Mouse (Mus musculus) neural tube, embryonic 15.5 days (tissue): ENCODE data around the gene Zfp667. TPM values are rescaled to one million over a fixed set of nuclear protein-coding genes. Genes with fewer than 3 reads are reported as not detected.
"Not testable (repeated sequence)": the region's sequence is repeated elsewhere in the genome, so short reads cannot be mapped to it uniquely, and the experiment has no call there.

Source experiments
- ATAC-seq: fragments of 200-750 bp; cut with Nextera tagmentation; 2 replicates; pipeline ENCODE4 v1.8.0; 2017; ENCODE audit warnings: mild to moderate bottlenecking, moderate TSS enrichment, moderate library complexity; ENCODE audit not compliant: low FRiP score
- H3K27ac ChIP-seq: fragments of 300-500 bp; sonication (generic); replicated peaks from 2 replicates; pipeline ENCODE4 v1.5.1; 2015; ENCODE audit warnings: mild to moderate bottlenecking, inconsistent platforms
- H3K27me3 ChIP-seq: fragments of 300-500 bp; sonication (generic); replicated peaks from 2 replicates; pipeline ENCODE4 v1.6.1; 2015; ENCODE audit warnings: inconsistent platforms
- H3K36me3 ChIP-seq: fragments of 300-500 bp; sonication (generic); 2 replicates; pipeline ENCODE4 v1.6.1; 2015; ENCODE audit warnings: inconsistent platforms
- H3K4me1 ChIP-seq: fragments of 300-500 bp; sonication (generic); 2 replicates; pipeline ENCODE4 v1.6.1; 2015; ENCODE audit warnings: inconsistent platforms
- H3K4me2 ChIP-seq: fragments of 300-500 bp; sonication (generic); 2 replicates; pipeline ENCODE4 v1.6.1; 2015; ENCODE audit warnings: inconsistent platforms, mild to moderate bottlenecking, moderate library complexity
- H3K4me3 ChIP-seq: fragments of 300-500 bp; sonication (generic); replicated peaks from 2 replicates; pipeline ENCODE4 v1.5.1; 2015; ENCODE audit warnings: mild to moderate bottlenecking, inconsistent platforms
- H3K9ac ChIP-seq: fragments of 300-500 bp; sonication (generic); replicated peaks from 2 replicates; pipeline ENCODE4 v1.6.1; 2015; ENCODE audit warnings: mild to moderate bottlenecking, inconsistent platforms
- H3K9me3 ChIP-seq: fragments of 300-500 bp; sonication (generic); replicated peaks from 2 replicates; pipeline ENCODE4 v1.6.1; 2016; ENCODE audit warnings: inconsistent platforms
- WGBS: fragments of 180-500 bp; shearing (Covaris S2); methylation state at CpG from one replicate; pipeline ENCODE4 v1.1.7; 2015; ENCODE audit warnings: mixed read lengths; 5-methylcytosine and 5-hydroxymethylcytosine counted together
- polyA plus RNA-seq: library from polyadenylated mRNA; unstranded; fragments of >200 nt; fragmentation: Nextera tagmentation; extraction: Ambion mirVana; gene quantifications from 2 replicates; pipeline ENCODE4 v1.2.1, GENCODE M21; 2015

The Zfp667 gene
- polyA plus RNA-seq, 1 experiment from 2014 or later, result 16.2 TPM

DNA sequence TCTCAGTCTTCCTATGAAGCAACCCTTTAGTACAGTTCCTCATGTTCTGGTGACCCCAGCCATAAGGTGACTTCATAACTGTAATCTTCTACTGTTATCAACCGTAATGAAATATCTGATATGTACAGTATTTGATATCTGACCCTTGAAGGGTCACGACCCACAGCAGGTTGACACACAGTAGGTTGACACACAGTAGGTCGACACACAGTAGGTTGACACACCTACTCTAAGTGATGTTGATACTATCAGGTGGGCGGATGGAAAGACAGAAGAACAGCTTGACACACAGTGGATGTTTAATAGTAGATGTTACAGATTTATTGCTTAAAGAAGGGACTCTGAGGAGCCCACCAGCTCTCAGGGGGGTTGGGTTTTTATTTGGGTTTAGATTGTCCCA, 23.4 kb upstream of the Zfp667 start:
- Histone ChIP-seq H3K9me3 (no peaks in the 10 kb centered on the region; the same call in 1 of the 2 replicates), H3K36me3 (no peaks in the 10 kb centered on the region), H3K4me2 (no peak overlapping the region), H3K27ac (no peak overlapping the region), H3K4me3 (no peak overlapping the region), H3K27me3 (no peaks in the 10 kb centered on the region), H3K4me1 (no peaks in the 10 kb centered on the region), H3K9ac (no peak overlapping the region)
- 87% methylated on average over 4 of the region's 4 CpGs for WGBS
- no peak for ATAC-seq

DNA sequence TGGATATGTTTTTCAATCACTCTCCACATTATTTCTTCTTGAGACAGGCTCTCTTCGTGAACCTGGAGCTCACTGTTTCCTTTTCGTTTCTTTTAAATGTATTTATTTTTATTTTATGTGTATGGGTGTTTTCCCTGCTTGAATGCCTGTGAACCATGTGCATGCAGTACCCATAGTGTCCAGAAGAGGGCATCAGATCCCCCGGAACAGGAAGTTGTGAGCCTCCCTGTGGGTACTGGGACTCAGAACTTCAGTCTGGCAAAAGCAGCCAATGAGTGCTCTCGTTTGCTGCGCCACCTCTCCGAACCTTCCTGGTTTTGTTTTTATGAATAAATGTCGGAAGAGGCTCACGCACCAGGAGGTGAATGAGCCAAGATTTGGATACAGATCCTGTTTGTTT, 20.7 kb upstream of the Zfp667 start:
- Histone ChIP-seq H3K9me3 (no peaks in the 10 kb centered on the region; the same call in 1 of the 2 replicates), H3K4me1 (no peaks in the 10 kb centered on the region), H3K9ac (no peak overlapping the region), H3K4me3 (no peak overlapping the region), H3K27me3 (no peaks in the 10 kb centered on the region), H3K27ac (no peak overlapping the region), H3K36me3 (no peaks in the 10 kb centered on the region), H3K4me2 (no peak overlapping the region)
- ATAC-seq, result no peak
- whole genome bisulfite sequencing, result 77% methylated on average over 8 of the region's 8 CpGs

DNA sequence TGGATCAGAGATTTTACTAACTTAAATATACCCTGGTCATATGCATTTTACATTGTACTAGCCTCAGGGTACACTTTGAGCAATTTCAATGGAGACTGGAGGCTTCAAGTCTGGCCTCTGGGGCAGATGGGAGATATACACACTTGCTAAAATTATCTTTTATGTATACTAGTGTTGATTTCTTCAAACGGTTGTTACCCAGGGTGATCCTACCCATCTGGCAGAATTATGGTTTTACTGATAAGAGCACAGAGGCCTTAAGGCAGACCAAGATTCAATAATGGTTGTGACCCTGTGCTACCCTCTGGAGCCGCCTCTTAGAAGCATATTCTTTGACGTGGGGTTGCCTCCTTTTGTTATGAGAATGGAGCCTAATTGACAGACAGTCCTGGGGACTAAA, 8.5 kb upstream of the Zfp667 start:
- Histone ChIP-seq H3K36me3 (no peaks in the 10 kb centered on the region), H3K9me3 (no peaks in the 10 kb centered on the region), H3K9ac (no peak overlapping the region), H3K4me3 (no peak overlapping the region), H3K27me3 (no peaks in the 10 kb centered on the region), H3K4me2 (no peak overlapping the region), H3K27ac (no peak overlapping the region), H3K4me1 (no peaks in the 10 kb centered on the region)
- no peak for ATAC-seq
- 53% methylated on average over 3 of the region's 3 CpGs for WGBS

DNA sequence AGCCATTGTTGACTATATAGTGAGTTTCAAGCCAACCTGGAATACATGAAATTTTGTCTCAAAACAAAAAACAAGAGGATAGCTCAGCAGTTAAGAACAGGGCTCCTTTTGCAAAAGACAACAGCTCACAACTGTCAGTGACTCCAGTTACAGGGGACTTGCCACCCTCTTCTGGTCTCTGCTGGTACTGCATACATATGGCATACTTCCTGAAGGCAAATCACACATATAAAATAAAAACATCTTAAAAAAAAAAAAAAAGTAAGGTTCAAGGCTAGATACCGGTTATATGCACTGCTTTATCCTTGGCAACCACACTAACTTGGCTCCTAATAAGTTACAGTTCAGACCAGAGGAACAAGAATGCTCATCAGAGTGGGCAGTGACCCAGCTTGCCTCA, 3.6 kb upstream of the Zfp667 start:
- peak overlapping the region; percentile 61 for H3K9ac ChIP-seq
- no peaks in the 10 kb centered on the region for H3K9me3 ChIP-seq
- WGBS, result 0% methylated on average over 1 of the region's 1 CpGs
- no peak for ATAC-seq
- H3K4me1 ChIP-seq, result peaks cover 20% of the 10 kb centered on the region
- H3K27ac ChIP-seq, result peak overlapping the region; percentile 96
- peak overlapping the region; percentile 59 for H3K4me3 ChIP-seq
- H3K36me3 ChIP-seq, result no peaks in the 10 kb centered on the region
- H3K27me3 ChIP-seq, result no peaks in the 10 kb centered on the region
- peak overlapping the region; percentile 65 for H3K4me2 ChIP-seq

DNA sequence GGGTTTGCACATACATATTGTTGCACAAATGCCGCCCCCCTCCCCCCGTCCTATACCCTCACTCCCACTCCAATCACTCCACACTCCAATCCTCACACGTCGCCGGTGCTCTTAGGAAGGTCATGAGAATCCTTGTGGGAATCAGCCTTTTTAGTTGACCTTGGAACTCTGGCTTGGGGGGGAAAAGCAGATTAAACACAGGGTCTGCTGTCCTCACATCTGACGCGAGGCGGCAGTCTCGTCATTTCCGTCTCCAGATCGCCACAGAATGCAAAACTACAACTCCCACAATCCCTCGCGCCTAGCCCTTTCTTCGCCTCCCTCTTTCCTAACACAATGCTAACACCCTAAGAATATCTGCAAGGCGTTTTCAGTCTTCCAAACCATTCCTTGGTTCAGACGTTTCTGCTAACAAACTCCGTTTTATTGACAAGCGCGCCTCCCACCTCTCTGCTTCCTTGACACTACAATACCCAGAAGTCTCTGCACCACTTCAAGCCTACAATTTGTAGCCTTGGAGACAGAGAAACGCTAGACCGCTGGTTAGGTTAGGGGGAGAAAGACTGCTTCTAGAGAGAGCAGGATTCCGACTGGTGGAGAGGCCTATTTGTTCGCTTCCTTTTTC, 2.8 kb upstream of the Zfp667 start:
- WGBS, result 3% methylated on average over 23 of the region's 23 CpGs

DNA sequence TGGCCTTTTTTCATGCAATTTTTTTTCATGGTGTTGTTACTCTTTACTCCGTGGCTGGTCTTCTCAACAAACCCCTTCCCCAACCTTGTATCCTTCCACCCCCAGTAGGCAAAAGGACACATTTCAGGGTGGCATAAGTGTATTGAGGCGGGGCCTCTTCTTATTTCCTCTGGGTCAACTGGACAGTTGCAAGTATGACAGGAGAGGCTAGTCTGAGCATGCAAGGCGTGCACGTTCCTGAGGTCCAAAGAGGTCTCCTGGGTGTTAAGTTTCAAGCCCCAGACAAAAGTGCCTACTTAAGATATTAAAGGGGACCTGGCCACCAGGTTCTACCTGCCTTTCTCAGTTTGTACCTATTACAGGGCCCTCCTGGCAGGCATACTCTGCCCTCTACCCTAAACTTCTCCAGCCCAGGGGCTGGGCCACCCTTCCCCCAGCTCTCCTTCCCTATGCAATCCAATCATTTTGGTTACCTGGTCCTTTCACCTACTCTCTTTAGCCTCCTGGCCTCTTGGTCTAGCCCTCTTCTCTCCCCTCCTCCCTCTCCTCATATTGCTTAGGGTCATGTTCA, 1.9 kb upstream of the Zfp667 start:
- ATAC-seq, result no peak
- peaks cover 34% of the 10 kb centered on the region for H3K4me1 ChIP-seq
- peak overlapping the region; percentile 65; the same call in 1 of the 2 replicates for H3K4me2 ChIP-seq
- H3K36me3 ChIP-seq, result 0 out of 2 replicates have a peak, but pooled peaks cover under 1% of the 10 kb centered on the region
- H3K4me3 ChIP-seq, result peak overlapping the region; percentile 59; the same call in 1 of the 2 replicates
- no peak overlapping the region for H3K9ac ChIP-seq
- H3K27ac ChIP-seq, result peak overlapping the region; percentile 96
- 93% methylated on average over 4 of the region's 4 CpGs for WGBS
- H3K27me3 ChIP-seq, result no peaks in the 10 kb centered on the region
- H3K9me3 ChIP-seq, result no peaks in the 10 kb centered on the region

More for the DNA sequence above, 2.8 kb upstream of the Zfp667 start:
- no peaks in the 10 kb centered on the region for H3K36me3 ChIP-seq
- H3K9ac ChIP-seq, result peak overlapping the region; percentile 61
- H3K27me3 ChIP-seq, result no peaks in the 10 kb centered on the region
- H3K4me3 ChIP-seq, result peak overlapping the region; percentile 59
- ATAC-seq, result peak; percentile 73
- H3K27ac ChIP-seq, result peak overlapping the region; percentile 96
- peaks cover 28% of the 10 kb centered on the region for H3K4me1 ChIP-seq
- peak overlapping the region; percentile 65 for H3K4me2 ChIP-seq
- H3K9me3 ChIP-seq, result no peaks in the 10 kb centered on the region

DNA sequence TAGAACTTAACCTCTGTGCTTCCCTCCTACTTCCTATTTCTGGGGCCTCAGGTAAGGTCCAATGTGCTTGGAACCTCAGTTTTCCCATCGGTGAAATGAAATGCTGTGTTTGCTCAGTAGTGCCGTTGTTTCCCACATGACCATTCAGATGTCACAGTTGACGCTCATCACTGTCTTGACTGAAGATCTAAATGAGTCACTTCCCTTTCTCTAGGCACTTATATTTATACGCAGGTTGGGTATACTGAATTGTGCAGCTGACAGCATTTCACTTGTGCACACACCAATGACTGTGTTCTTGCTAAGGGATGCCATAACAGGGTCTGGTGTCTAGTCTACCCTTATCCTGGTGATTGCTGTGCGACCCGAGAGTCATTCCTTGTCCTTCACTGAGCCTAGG, 1.0 kb upstream of the Zfp667 start:
- peaks cover 34% of the 10 kb centered on the region for H3K4me1 ChIP-seq
- no peaks in the 10 kb centered on the region for H3K9me3 ChIP-seq
- no peaks in the 10 kb centered on the region for H3K27me3 ChIP-seq
- H3K27ac ChIP-seq, result peak overlapping the region; percentile 81; the same call in 1 of the 2 replicates
- no peak for ATAC-seq
- peak overlapping the region; percentile 68 for H3K4me2 ChIP-seq
- H3K9ac ChIP-seq, result no peak overlapping the region
- H3K36me3 ChIP-seq, result peaks cover 5% of the 10 kb centered on the region; the same call in 1 of the 2 replicates
- peak overlapping the region; percentile 54 for H3K4me3 ChIP-seq
- 89% methylated on average over 6 of the region's 6 CpGs for WGBS

DNA sequence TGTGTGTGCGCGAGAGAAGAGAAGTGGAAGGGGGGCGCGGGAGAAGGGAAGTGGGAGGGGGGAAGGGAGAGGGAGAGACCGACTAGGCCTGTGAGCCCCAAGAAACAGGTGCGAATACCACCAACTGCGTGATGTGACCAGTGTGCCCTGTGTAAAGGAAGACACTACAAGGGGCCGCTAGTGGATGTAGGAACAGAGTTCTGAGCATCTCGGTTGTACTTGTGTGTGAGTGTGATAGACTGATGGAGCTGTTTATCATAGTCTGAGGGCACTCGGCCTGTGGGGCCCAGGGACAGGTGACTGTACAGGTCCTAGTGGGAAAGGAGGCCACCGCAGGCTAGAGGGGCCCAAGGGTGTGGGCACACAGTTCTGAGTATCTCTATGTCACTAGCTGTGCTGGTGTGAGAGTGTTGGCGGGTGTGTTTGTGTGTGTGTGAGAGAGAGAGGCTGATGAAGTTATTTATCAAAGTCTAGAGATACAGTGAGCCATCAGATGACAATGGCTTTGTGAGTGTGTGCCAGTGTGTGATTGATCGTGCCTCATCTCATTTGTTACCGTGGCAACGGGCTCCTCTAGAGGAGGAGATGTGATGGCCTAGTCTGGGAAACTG, 647 bp downstream of the Zfp667 start:
- no peaks in the 10 kb centered on the region for H3K27me3 ChIP-seq
- peak overlapping the region; percentile 68 for H3K4me2 ChIP-seq
- peaks cover 15% of the 10 kb centered on the region for H3K36me3 ChIP-seq
- H3K9me3 ChIP-seq, result no peaks in the 10 kb centered on the region
- H3K9ac ChIP-seq, result peak overlapping the region; percentile 54
- peak; percentile 18 for ATAC-seq
- H3K4me1 ChIP-seq, result peaks cover 34% of the 10 kb centered on the region
- peak overlapping the region; percentile 54 for H3K4me3 ChIP-seq
- H3K27ac ChIP-seq, result peak overlapping the region; percentile 81
- WGBS, result 13% methylated on average over 15 of the region's 15 CpGs

DNA sequence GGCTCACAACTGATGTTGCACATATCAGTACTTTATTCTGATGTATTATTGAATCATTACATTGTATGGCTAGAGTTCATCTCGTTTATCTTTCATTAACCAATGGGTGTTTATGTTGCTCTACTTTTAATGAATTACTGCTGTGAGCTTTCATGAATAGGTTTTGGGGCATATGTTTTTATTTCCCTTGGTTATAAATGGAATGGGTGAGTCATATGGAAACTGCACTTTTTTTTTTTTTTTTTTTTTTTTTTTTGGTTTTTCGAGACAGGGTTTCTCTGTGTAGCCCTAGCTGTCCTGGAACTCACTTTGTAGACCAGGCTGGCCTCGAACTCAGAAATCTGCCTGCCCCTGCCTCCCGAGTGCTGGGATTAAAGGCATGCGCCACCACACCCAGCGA, 4.7 kb downstream of the Zfp667 start:
- not testable (repeated sequence) for H3K9ac ChIP-seq, H3K27me3 ChIP-seq, H3K9me3 ChIP-seq, H3K27ac ChIP-seq, H3K4me2 ChIP-seq, H3K4me3 ChIP-seq, ATAC-seq
- Histone ChIP-seq H3K4me1 (peaks cover 24% of the 10 kb centered on the region), H3K36me3 (peaks cover 53% of the 10 kb centered on the region)
- 93% methylated on average over 5 of the region's 6 CpGs for WGBS

DNA sequence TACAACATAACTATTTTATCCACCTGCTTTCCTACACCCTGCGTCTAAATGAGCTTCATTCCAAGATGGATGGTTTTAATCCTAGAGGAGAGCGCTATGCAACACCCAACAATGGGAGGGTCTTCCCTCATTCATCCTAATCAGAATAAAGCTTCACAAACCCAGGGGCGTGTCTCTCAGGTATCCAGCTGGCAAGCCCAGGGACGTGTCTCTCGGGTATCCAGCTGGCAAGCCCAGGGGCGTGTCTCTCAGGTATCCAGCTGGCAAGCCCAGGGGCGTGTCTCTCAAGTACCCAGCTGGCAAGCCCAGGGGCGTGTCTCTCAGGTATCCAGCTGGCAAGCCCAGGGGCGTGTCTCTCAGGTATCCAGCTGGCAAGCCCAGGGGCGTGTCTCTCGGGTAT, 14.4 kb downstream of the Zfp667 start:
- peaks cover 79% of the 10 kb centered on the region for H3K36me3 ChIP-seq
- not testable (repeated sequence) for H3K9ac ChIP-seq

DNA sequence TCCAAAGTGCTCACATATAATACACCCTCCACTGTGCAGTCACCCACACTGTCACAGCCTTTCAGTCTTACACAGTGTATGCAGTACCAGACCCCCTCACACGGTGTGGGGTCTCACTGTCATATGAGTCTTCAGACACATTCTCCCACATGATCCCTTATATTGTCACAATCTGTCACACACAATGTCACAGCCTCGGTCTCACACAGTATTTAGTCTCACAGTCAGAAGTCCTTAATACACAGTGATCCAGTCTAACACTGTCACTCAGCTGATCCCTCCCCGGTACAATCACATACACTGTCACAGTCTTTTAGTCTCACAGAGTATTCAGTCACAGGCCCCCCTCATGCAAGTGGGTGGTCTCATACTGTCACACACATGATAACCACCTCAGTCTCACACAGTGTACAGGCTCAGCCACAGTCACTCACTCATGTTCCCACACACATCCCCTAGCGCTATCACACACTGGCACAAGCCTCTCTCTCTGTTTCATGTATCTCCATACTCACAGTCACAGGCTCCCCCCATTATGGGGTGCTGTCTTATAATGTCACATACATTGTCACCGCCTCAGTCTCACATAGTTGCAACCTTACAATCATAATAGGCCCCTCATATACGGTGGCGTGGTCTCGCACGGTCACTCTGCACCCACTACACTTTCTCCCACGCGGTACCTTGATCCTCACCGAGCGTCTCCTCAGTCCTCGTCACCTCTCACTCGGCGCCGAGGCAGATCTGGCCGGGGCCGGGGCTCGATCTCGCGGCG, 44.3 kb downstream of the Zfp667 start:
- Histone ChIP-seq H3K27ac (peak overlapping the region; percentile 89), H3K9me3 (no peaks in the 10 kb centered on the region), H3K36me3 (peaks cover 11% of the 10 kb centered on the region; the same call in 1 of the 2 replicates), H3K4me2 (peak overlapping the region; percentile 61), H3K27me3 (no peaks in the 10 kb centered on the region), H3K9ac (peak overlapping the region; percentile 74), H3K4me1 (peaks cover 22% of the 10 kb centered on the region), H3K4me3 (peak overlapping the region; percentile 62)
- ATAC-seq, result peak; percentile 85
- 12% methylated on average over 23 of the region's 23 CpGs for WGBS

More for the DNA sequence above, 14.4 kb downstream of the Zfp667 start:
- WGBS, result 81% methylated on average over 11 of the region's 11 CpGs
- H3K9me3 ChIP-seq, ATAC-seq, H3K4me2 ChIP-seq, H3K4me3 ChIP-seq, H3K4me1 ChIP-seq, H3K27me3 ChIP-seq, H3K27ac ChIP-seq: not testable (repeated sequence)
